26 mouse cellular contexts compared by ENCODE assay signal in the genomic region with DNA sequence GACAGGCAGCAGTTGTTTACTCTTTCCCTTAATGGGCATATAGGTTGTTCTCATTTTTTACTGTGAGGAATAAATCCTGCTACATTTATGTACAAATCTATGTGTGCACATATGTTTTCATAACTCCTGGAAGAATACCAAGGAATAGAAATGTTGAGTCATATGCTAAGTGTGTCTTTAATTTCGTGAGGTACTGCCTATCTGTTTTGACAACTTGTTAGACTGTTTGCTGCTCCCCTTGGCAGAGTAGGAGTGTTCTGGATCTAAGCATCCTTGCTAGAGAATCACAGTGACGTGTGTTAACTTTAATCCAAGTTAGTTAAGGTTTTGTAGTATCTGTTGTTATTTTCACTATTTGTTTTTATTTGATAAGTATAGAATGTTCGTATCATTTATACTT.
DNase-seq lines count a peak whose midpoint lies in the region; ATAC-seq and TF ChIP-seq lines count a peak whose summit lies in the region.
"Had no signal": no experiment of that assay in that cellular context is flagged by ENCODE, and none has a peak within 500 bp of the region (broad histone marks: within the 10 kb centered on the region; RNA-seq: fewer than 3 reads in every experiment).

No protein-coding gene starts in this region.

- no peak for TF ChIP-seq CTCF in forebrain, postnatal 0 days (IDR thresholded peaks at IDR 0.05; ENCODE audit: low read depth)

- 81% methylated on average over 3 of the region's 3 CpGs for WGBS in forebrain, embryonic 14.5 days
- WGBS in forebrain, embryonic 12.5 days: 81% methylated on average over 3 of the region's 3 CpGs
- 58% methylated on average over 3 of the region's 3 CpGs for WGBS in forebrain, postnatal 0 days

- no peaks in the 10 kb centered on the region for H3K4me1 ChIP-seq in forebrain, embryonic 14.5 days (ENCODE audit: control insufficient read depth, insufficient read depth, low read length)
- H3K4me1 ChIP-seq in forebrain, embryonic 12.5 days: no peaks in the 10 kb centered on the region
- no peaks in the 10 kb centered on the region for H3K4me1 ChIP-seq in forebrain, postnatal 0 days (ENCODE audit: insufficient read depth)
- H3K4me1 ChIP-seq: embryonic facial prominence, embryonic 10.5 days; embryonic facial prominence, embryonic 13.5 days; hindbrain, embryonic 12.5 days; hindbrain, embryonic 15.5 days had no signal

- no peaks in the 10 kb centered on the region for H3K36me3 ChIP-seq in forebrain, embryonic 14.5 days (ENCODE audit: control insufficient read depth, insufficient read depth, low read length)
- H3K36me3 ChIP-seq in forebrain, embryonic 12.5 days (replicated peaks): no peaks in the 10 kb centered on the region
- no peaks in the 10 kb centered on the region for H3K36me3 ChIP-seq in forebrain, postnatal 0 days (ENCODE audit: insufficient read depth)
- H3K36me3 ChIP-seq: embryonic facial prominence, embryonic 10.5 days; embryonic facial prominence, embryonic 13.5 days; hindbrain, embryonic 12.5 days; hindbrain, embryonic 15.5 days had no signal

- DNase-seq in forebrain, embryonic 14.5 days (ENCODE audit: low spot score): peak; percentile 52
- DNase-seq in 3T3-L1 (ENCODE audit: low read depth, low spot score): peak; percentile 8
- DNase-seq in brain, adult 2 months (ENCODE audit: low read depth, low spot score): peak; percentile 44
- DNase-seq in forebrain, postnatal 0 days: peak; percentile 6
- no peak for DNase-seq in thymus, postnatal 0 days (ENCODE audit: low spot score)
- no peak for DNase-seq in right cerebral cortex, postnatal 25 days
- DNase-seq: adrenal gland, postnatal 10 days; adrenal gland, postnatal 36 days; cerebellum, adult 11-12 months; cerebellum, adult 8-10 months; cerebellum, postnatal 10 days; cerebellum, postnatal 36 days; embryo, embryonic 11 days; gastrocnemius, adult 2 months; gastrocnemius, postnatal 14 days; heart, adult 11 months; kidney, adult 2 months had no signal

- H3K4me3 ChIP-seq in forebrain, embryonic 14.5 days (ENCODE audit: low read depth, low read length): no peak overlapping the region
- no peak overlapping the region for H3K4me3 ChIP-seq in forebrain, embryonic 12.5 days (replicated peaks)
- H3K4me3 ChIP-seq in forebrain, postnatal 0 days (ENCODE audit: low read depth, low read length): no peak overlapping the region
- H3K4me3 ChIP-seq: embryonic facial prominence, embryonic 10.5 days; embryonic facial prominence, embryonic 13.5 days; erythroblast, embryonic 14.5 days; gastrocnemius, adult 2 months; hindbrain, embryonic 12.5 days; hindbrain, embryonic 15.5 days had no signal

- H3K4me2 ChIP-seq in forebrain, embryonic 14.5 days (ENCODE audit: low read length): no peak overlapping the region
- no peak overlapping the region for H3K4me2 ChIP-seq in forebrain, embryonic 12.5 days
- no peak overlapping the region for H3K4me2 ChIP-seq in forebrain, postnatal 0 days (ENCODE audit: low read depth)
- H3K4me2 ChIP-seq: embryonic facial prominence, embryonic 13.5 days; heart, embryonic 11.5 days; hindbrain, embryonic 12.5 days; hindbrain, embryonic 15.5 days had no signal

- no peak overlapping the region for H3K27ac ChIP-seq in forebrain, embryonic 14.5 days (ENCODE audit: low read depth, low read length)
- no peak overlapping the region for H3K27ac ChIP-seq in forebrain, embryonic 12.5 days
- H3K27ac ChIP-seq in forebrain, postnatal 0 days (ENCODE audit: low read depth, low read length): no peak overlapping the region
- H3K27ac ChIP-seq: embryonic facial prominence, embryonic 10.5 days; embryonic facial prominence, embryonic 13.5 days; gastrocnemius, adult 2 months; hindbrain, embryonic 12.5 days; hindbrain, embryonic 15.5 days had no signal

- H3K9me3 ChIP-seq in forebrain, embryonic 14.5 days (replicated peaks; ENCODE audit: control insufficient read depth, low read length): no peaks in the 10 kb centered on the region
- H3K9me3 ChIP-seq in forebrain, embryonic 12.5 days: no peaks in the 10 kb centered on the region
- no peaks in the 10 kb centered on the region for H3K9me3 ChIP-seq in forebrain, postnatal 0 days (ENCODE audit: low read length)
- H3K9me3 ChIP-seq: embryonic facial prominence, embryonic 10.5 days; embryonic facial prominence, embryonic 13.5 days; hindbrain, embryonic 12.5 days; hindbrain, embryonic 15.5 days had no signal

- peak; percentile 62; the same call in 1 of the 2 replicates for ATAC-seq in forebrain, embryonic 14.5 days
- ATAC-seq in forebrain, embryonic 12.5 days (ENCODE audit: low FRiP score): no peak
- peak; percentile 54 for ATAC-seq in forebrain, postnatal 0 days
- ATAC-seq: CD4-positive, CD25-positive, alpha-beta regulatory T cell, adult 4 months; intestine, postnatal 0 days had no signal

- H3K27me3 ChIP-seq in forebrain, embryonic 14.5 days (replicated peaks; ENCODE audit: control insufficient read depth, insufficient read depth, low read length): no peaks in the 10 kb centered on the region
- no peaks in the 10 kb centered on the region for H3K27me3 ChIP-seq in forebrain, embryonic 12.5 days
- H3K27me3 ChIP-seq in forebrain, postnatal 0 days (ENCODE audit: insufficient read depth, low read length): no peaks in the 10 kb centered on the region
- H3K27me3 ChIP-seq: embryonic facial prominence, embryonic 13.5 days; hindbrain, embryonic 12.5 days; hindbrain, embryonic 15.5 days had no signal

- H3K9ac ChIP-seq in forebrain, embryonic 14.5 days (ENCODE audit: low read length): no peak overlapping the region
- no peak overlapping the region for H3K9ac ChIP-seq in forebrain, embryonic 12.5 days
- no peak overlapping the region for H3K9ac ChIP-seq in forebrain, postnatal 0 days
- H3K9ac ChIP-seq: embryonic facial prominence, embryonic 13.5 days; hindbrain, embryonic 12.5 days; hindbrain, embryonic 15.5 days had no signal

Comparison
In these comparisons a context has a peak if more than half of its experiments do, and no peak if none do; other contexts are left out.
1. DNase-seq: peak in forebrain, embryonic 14.5 days (single experiment), 3T3-L1 (single experiment), brain, adult 2 months (single experiment) and forebrain, postnatal 0 days (single experiment); none in thymus, postnatal 0 days (single experiment) and right cerebral cortex, postnatal 25 days (single experiment).